Mouse (Mus musculus) WW6 (cell line): ENCODE data around the gene Gp9.

Source experiments
- DNase-seq: peaks from one replicate; pipeline ENCODE4 v3.0.0-alpha.2; 2013; ENCODE audit warnings: low read depth, low spot score

The Gp9 gene

DNA sequence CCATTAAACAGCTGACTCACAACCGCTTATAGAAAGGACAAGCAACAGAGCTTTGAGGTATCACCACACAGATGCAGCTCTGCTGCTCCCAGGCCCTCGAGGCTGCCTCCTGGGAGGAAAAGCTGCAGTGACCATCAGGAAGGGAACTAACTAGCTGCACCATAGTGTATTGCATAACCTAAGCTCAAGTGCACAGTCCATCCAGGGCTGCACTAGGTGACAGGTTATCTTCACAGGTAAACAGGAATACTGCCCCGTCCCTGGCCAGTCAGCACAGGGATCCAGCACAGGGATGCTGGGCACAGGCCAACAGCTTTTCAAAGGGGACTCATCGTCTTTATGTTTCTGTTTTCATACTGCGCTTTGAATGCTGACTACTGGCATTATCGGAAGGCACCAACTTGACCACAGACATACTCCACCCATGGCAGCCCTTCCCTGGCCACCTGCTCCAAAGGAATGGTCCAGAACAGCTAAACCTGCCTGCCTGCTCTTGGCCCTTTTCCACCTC lies 31.8 kb downstream of the Gp9 start:
- no peak for DNase-seq

DNA sequence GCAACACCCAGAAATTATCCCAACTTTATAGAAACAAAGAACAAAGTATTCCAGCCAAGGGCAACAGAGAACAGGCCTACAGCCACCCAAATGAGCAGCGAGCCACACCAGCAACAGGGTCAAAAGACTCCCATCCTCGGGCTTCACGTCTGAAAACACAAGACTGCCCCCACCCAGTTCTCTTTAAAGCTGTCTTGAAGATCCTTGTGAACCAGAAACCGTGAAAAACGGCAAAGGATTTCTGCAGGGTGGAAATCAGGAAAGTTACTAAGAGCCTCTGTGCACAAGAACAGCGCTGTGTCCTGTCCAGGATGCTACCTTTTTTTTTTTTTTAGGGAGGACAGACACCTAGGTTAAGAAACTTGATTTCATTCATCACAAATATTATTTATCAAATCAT lies 32.4 kb downstream of the Gp9 start:
- DNase-seq = no peak

DNA sequence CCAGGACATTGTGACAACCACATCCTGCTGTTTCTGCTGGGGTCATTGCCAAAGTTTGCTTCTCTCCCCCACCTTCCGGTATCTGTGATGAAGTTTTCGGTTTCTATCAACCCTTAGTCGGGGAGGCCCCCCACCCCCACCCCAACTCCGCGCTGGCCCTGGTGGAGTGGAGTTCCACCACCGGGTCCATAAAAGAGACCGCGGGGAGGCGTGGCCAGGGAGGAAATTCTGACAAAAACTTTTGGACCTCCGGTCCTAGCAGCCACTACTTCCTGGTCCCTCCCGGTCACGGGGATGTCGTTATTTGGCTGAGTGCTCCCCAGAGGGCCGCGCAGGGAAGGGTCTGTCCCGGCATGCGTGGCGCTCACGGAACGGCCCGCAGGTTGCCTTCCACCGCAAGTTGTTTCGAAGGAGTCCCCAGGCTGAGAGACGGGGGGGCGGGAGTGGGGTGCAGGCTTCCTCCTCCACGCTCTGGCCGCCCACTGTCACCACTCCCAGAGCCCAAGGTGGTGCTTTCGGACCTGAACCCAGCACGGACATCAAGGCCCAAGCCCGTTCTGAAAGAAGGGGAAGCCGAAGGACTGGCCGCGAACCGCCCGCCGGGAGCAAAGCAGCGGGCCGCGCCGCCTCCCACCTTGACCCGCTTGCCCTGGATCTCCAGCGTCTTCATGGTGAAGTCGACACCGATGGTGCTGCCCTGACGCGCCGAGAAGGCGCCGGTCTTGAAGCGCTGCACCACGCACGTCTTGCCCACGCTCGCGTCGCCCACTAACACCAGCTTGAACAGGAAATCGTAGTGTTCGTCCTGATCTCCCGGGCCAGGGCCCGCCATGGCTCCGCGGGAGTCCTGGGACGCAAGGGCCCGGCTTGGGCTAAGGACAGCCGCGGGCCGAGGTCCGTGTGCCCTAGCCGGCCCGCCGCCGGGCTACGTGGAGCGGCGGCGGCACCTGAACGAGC lies 33.1 kb downstream of the Gp9 start:
- DNase-seq = no peak

DNA sequence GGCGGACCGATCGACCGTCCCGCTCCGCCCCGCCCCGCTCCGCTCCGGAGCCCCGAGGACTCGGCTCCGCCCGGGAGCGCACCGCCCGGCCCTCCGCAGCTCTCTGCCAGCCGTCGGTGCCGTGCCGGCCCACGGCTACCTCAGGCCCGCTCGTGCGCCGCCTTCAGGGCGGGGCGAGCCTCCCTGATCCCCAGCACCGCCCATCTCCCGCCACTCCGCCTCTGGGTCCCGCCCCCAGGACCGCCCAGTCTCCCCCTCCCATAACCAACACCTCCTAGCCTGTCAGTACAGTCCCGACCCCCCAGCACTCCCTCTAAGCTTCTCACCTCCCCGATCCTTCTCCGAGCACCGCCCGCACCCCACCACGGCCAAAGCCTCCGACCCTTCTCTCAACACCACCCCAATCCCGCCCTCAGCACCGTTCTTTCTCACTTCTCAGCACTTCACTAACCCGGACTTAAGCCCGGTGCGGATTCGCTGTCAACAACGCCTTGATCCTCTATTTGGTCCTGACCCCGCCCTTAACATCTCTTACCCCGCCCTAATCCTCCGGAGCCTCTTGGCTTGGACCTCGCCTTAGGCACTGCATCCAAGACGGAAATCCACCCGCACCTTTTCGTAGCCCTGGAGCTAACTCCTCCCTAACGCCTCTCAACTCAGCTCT lies 33.9 kb downstream of the Gp9 start, which contains the start of gene Rab43:
Gene Rab43, minus strand, starts transcription at position 490 of the 664 bp plus-strand sequence.
- DNase-seq = peak; percentile 88

DNA sequence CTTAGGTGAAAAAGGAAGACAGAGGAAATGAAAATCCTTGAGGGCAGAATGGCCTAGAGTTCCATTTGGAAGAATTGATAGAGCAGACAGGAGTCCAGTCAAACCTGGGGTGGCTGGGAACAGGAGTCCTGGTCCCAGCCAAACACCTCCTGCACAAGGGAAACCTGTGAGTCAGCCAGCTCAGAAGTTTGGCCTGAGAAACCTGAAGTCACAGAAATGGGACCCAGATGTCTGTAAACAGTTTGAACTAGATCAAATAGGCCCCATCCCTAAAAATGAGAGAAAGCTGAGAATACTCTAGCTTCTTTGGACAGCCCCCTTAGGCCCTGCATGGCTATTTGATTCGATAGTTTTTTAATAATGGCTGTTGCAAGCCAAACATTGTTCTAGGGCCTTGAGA lies 34.8 kb downstream of the Gp9 start:
- DNase-seq = no peak

DNA sequence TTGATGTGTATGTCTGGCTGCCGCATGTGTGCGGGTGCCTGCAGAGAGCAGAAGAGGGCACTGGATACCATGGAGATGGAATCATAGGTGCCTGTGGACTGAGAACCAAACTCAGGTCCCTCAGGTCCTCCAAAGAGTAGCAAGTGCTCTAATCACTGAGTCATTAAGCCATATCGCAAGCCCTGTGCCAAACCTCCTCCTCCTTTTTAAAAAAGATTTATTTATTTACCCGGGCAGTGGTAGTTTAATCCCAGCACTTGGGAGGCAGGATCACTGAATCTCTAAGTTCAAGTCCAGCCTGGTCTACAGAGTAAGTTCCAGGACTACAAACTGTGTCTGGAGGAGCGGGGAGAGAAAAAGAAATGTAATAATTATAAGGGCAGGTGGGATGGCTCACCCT lies 36.6 kb downstream of the Gp9 start:
- DNase-seq = no peak

DNA sequence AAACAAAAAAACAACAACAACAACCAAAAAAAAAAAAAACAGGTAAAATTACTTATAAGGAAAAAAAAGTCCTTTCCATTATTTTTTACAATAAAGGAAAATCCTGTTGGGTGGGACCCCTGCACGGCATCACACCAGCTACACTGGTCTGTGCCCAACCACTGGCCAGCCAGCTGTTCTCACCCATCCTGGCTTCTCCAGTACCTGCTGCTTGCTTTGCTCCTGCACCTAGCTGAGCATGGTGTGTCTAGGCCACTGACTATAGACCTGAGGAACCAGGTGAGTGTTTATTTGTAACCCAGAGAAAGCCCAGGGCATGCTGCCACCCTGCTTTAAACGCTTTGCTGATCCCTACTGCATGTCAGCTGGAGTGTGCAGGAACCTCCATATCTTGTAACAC lies 42.5 kb downstream of the Gp9 start:
- DNase-seq = no peak
